Mouse (Mus musculus) cerebellum, adult (tissue): Measurements from ENCODE around the gene Gucy1b1.

ENCODE experiments used
- ATAC-seq: cut with Nextera tagmentation; 2 replicates; pipeline ENCODE4 v1.9.2; 2017; ENCODE audit warnings: mild to moderate bottlenecking, moderate library complexity, mixed read lengths; ENCODE audit not compliant: insufficient number of reproducible peaks, low FRiP score, low TSS enrichment

Gucy1b1 gene

GRCm38 (mm10) chr3:82074201-82074851 is at the start of gene Gucy1b1:
Gene Gucy1b1, minus strand, starts transcription at chr3:82074689.
- peak; percentile 98 for ATAC-seq

GRCm38 (mm10) chr3:82118916-82119315 is 44.4 kb upstream of the Gucy1b1 start:
- ATAC-seq: no peak

GRCm38 (mm10) chr3:82112439-82112838 is 38.0 kb upstream of the Gucy1b1 start:
- ATAC-seq: no peak

- ATAC-seq: no peak
Measured at GRCm38 (mm10) chr3:82111986-82112385, 37.5 kb upstream of the Gucy1b1 start.

GRCm38 (mm10) chr3:82108951-82109350 is 34.5 kb upstream of the Gucy1b1 start:
- ATAC-seq: 0 out of 2 replicates have a peak, but pooled peaks have one; percentile 37

GRCm38 (mm10) chr3:82104229-82104628 is 29.7 kb upstream of the Gucy1b1 start:
- no peak for ATAC-seq

- no peak for ATAC-seq
Measured at GRCm38 (mm10) chr3:82099127-82099526, 24.6 kb upstream of the Gucy1b1 start.

- ATAC-seq: no peak
Measured at GRCm38 (mm10) chr3:82096801-82097200, 22.3 kb upstream of the Gucy1b1 start.

GRCm38 (mm10) chr3:82073741-82074181 is 728 bp downstream of the Gucy1b1 start:
- ATAC-seq: peak; percentile 42

GRCm38 (mm10) chr3:82067830-82068229 is 6.7 kb downstream of the Gucy1b1 start:
- ATAC-seq: no peak

GRCm38 (mm10) chr3:82061402-82062180 is 12.9 kb downstream of the Gucy1b1 start:
- no peak; the same call in 1 of the 2 replicates for ATAC-seq

- no peak for ATAC-seq
Measured at GRCm38 (mm10) chr3:82057201-82057600, 17.3 kb downstream of the Gucy1b1 start.

- ATAC-seq: 0 out of 2 replicates have a peak, but pooled peaks have one; percentile 19
Measured at GRCm38 (mm10) chr3:82054283-82054974, 20.1 kb downstream of the Gucy1b1 start.

- no peak for ATAC-seq
Measured at GRCm38 (mm10) chr3:82052029-82052428, 22.5 kb downstream of the Gucy1b1 start.

- ATAC-seq: no peak
Measured at GRCm38 (mm10) chr3:82051468-82051867, 23.0 kb downstream of the Gucy1b1 start.

GRCm38 (mm10) chr3:82048681-82049080 is 25.8 kb downstream of the Gucy1b1 start:
- ATAC-seq: no peak

- ATAC-seq: no peak
Measured at GRCm38 (mm10) chr3:82048078-82048477, 26.4 kb downstream of the Gucy1b1 start.

GRCm38 (mm10) chr3:82047100-82047753 is 27.3 kb downstream of the Gucy1b1 start:
- no peak for ATAC-seq

- no peak for ATAC-seq
Measured at GRCm38 (mm10) chr3:82046087-82046486, 28.4 kb downstream of the Gucy1b1 start.

GRCm38 (mm10) chr3:82044902-82045301 is 29.6 kb downstream of the Gucy1b1 start:
- no peak for ATAC-seq
